Mouse (Mus musculus): ENCODE data around the gene Gfap. TPM values are rescaled to one million over a fixed set of nuclear protein-coding genes. Genes with fewer than 3 reads are reported as not detected.

Gene Gfap
- total and polyA plus RNA-seq, 3 experiments, result not detected

GRCm38 (mm10) chr11:102946265-102946991 is 45.7 kb upstream of the Gfap start, which contains the start of gene C1ql1:
Gene C1ql1 (minus strand): TSS chr11:102946688.
- H3K9ac ChIP-seq (ENCODE audit: insufficient read depth, low read depth), result no peak within 1 kb of the TSS
- H3K27ac ChIP-seq (ENCODE audit: insufficient read depth, low read depth), result no peak within 1 kb of the TSS
- DNase-seq (ENCODE audit: extremely low read depth), result no peak
- dilution Hi-C loops (cut with MboI; ENCODE audit: extremely low pct_ligation_motif_present, extremely low pct_unique_long_range_greater_than_20kb, low sequenced_read_pairs) (no loop called here), in situ Hi-C loops (cut with MboI; ENCODE audit: low pct_ligation_motif_present, low pct_unique_long_range_greater_than_20kb, low sequenced_read_pairs) (no loop called here)
- no peak within 1 kb of the TSS for H3K4me2 ChIP-seq (ENCODE audit: insufficient read depth, low read depth, poor library complexity, severe bottlenecking)
- no peaks in the 10 kb centered on the region for H3K36me3 ChIP-seq (replicated peaks in 1 of 2; ENCODE audit: control insufficient read depth in 1 of 2, insufficient read depth in 1 of 2, low read length in 1 of 2)
- H3K9me3 ChIP-seq (replicated peaks; ENCODE audit: low read length), result peaks cover 20% of the 10 kb centered on the region
- no peak for TF ChIP-seq NELFE (IDR thresholded peaks at IDR 0.05; ENCODE audit: low read depth, low read length)
- no peak for TF ChIP-seq MAX (IDR thresholded peaks at IDR 0.05; ENCODE audit: low read length)
- no peak for TF ChIP-seq ELF1 (IDR thresholded peaks at IDR 0.05; ENCODE audit: low read depth, low read length)
- no peak for TF ChIP-seq TCF12 (IDR thresholded peaks at IDR 0.05; ENCODE audit: low read depth, low read length)
- TF ChIP-seq EP300 (IDR thresholded peaks at IDR 0.05; ENCODE audit: low read length), result no peak
- no peak for TF ChIP-seq JUN (IDR thresholded peaks at IDR 0.05; ENCODE audit: insufficient read depth, low read depth, low read length)
- TF ChIP-seq E2F4 (IDR thresholded peaks at IDR 0.05; ENCODE audit: insufficient replicate concordance, low read depth, low read length), result no peak
- no peak for TF ChIP-seq RAD21 (IDR thresholded peaks at IDR 0.05; ENCODE audit: low read depth, low read length)
- H3K4me3 ChIP-seq (replicated peaks in 1 of 3; ENCODE audit: low read depth in 2 of 3, low read length in 2 of 3, poor library complexity in 1 of 3), result no peak within 1 kb of the TSS
- H3K79me2 ChIP-seq (replicated peaks; ENCODE audit: control insufficient read depth, extremely low read depth, insufficient read depth, poor library complexity, severe bottlenecking), result no peaks in the 10 kb centered on the region
- H3K27me3 ChIP-seq (replicated peaks), result peaks cover 79% of the 10 kb centered on the region
- peaks cover 2 to 8% of the 10 kb centered on the region in 2 experiments; a peak in 2 of 4 replicates for H3K4me1 ChIP-seq (ENCODE audit: control insufficient read depth in 1 of 2, insufficient read depth in 2 of 2)

DNA sequence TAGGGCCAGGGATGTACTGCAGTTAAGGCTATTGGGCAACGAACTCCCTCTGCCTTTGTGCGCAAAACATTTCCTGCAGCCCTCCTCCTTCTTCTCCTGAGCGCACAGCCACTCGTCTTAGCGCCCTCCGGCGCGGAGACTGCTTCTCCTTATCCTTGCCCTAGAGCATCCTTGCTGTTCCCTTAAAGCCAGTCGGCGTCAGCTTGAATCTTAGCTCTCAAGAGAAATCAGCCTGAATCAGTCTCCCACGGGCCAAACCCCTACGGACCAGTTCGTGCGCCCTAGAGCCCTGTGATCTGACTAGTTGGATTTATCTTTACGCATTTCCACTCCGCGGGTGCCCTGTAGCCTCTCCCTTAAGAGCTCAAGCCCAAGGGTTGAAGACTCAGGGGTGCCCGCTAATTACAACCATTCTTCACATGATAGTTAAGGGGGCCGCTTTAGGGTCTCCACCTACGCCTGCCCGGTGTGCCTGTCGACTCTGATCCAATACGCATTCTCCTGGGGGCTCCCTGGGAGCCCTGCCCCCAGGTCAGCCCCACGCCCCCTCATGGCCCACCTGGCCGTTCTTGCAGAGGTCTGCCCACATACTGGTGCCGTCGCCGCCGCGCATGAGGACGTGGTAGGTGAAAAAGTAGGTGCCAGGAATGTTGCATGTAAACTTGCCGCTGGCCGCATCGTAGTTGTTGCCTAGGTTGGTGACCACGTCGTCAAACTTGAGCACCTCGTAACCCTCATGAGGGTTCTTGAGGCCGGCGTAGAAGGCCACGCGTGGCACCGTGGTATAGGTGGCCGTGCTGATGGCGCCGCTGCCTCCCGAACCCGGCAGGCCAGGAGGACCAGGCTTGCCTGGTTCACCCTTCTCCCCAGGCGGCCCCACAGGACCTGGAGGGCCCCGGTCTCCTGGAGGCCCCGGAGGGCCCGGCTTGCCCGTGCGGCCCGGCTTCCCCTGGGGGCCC is 44.9 kb upstream of the Gfap start:
- H3K27me3 ChIP-seq (replicated peaks), result peaks cover 78% of the 10 kb centered on the region

More for the DNA sequence above, 44.9 kb upstream of the Gfap start:
- H3K36me3 ChIP-seq (replicated peaks in 1 of 2; ENCODE audit: control insufficient read depth in 1 of 2, insufficient read depth in 1 of 2, low read length in 1 of 2), result no peaks in the 10 kb centered on the region
- peaks cover 2 to 8% of the 10 kb centered on the region in 2 experiments; a peak in 2 of 4 replicates for H3K4me1 ChIP-seq (ENCODE audit: control insufficient read depth in 1 of 2, insufficient read depth in 2 of 2)
- no peak overlapping the region for H3K4me3 ChIP-seq (replicated peaks in 1 of 3; ENCODE audit: low read depth in 2 of 3, low read length in 2 of 3, poor library complexity in 1 of 3)
- H3K4me2 ChIP-seq (ENCODE audit: insufficient read depth, low read depth, poor library complexity, severe bottlenecking), result no peak overlapping the region
- peaks cover 20% of the 10 kb centered on the region for H3K9me3 ChIP-seq (replicated peaks; ENCODE audit: low read length)
- no peak for TF ChIP-seq E2F4 (IDR thresholded peaks at IDR 0.05; ENCODE audit: insufficient replicate concordance, low read depth, low read length)
- no peak for TF ChIP-seq CTCF (conservative IDR thresholded peaks at IDR 0.05 in 1 of 2, IDR thresholded peaks at IDR 0.05 in 1 of 2; ENCODE audit: low read depth in 2 of 2, low read length in 2 of 2)
- TF ChIP-seq CHD2 (IDR thresholded peaks at IDR 0.05; ENCODE audit: low read length), result no peak
- TF ChIP-seq MEF2A (IDR thresholded peaks at IDR 0.05; ENCODE audit: borderline replicate concordance, low read depth, low read length), result no peak
- TF ChIP-seq USF1 (IDR thresholded peaks at IDR 0.05; ENCODE audit: low read depth, low read length), result no peak
- no peak for TF ChIP-seq MAX (IDR thresholded peaks at IDR 0.05; ENCODE audit: low read length)
- no peak for TF ChIP-seq EP300 (IDR thresholded peaks at IDR 0.05; ENCODE audit: low read length)
- TF ChIP-seq HCFC1 (IDR thresholded peaks at IDR 0.05; ENCODE audit: low read depth, low read length), result no peak
- no peak for TF ChIP-seq ZC3H11A (IDR thresholded peaks at IDR 0.05; ENCODE audit: low read depth, low read length)
- TF ChIP-seq TBP (conservative IDR thresholded peaks at IDR 0.05; ENCODE audit: low read depth, low read length), result no peak
- TF ChIP-seq ZMIZ1 (IDR thresholded peaks at IDR 0.05; ENCODE audit: low read depth, low read length), result no peak
- TF ChIP-seq NRF1 (IDR thresholded peaks at IDR 0.05; ENCODE audit: low read depth, low read length), result no peak
- no peak for TF ChIP-seq POLR2A (IDR thresholded peaks at IDR 0.05; ENCODE audit: low read depth, low read length)
- no peak for TF ChIP-seq POLR2AphosphoS2 (IDR thresholded peaks at IDR 0.05; ENCODE audit: low read depth, low read length)
- no peak for TF ChIP-seq BHLHE40 (IDR thresholded peaks at IDR 0.05; ENCODE audit: low read depth, low read length)
- no peak for DNase-seq (ENCODE audit: extremely low read depth)
- in situ Hi-C loops (cut with MboI; ENCODE audit: low pct_ligation_motif_present, low pct_unique_long_range_greater_than_20kb, low sequenced_read_pairs), result no loop called here
- H3K27ac ChIP-seq (ENCODE audit: insufficient read depth, low read depth), result no peak overlapping the region
- dilution Hi-C loops (cut with MboI; ENCODE audit: extremely low pct_ligation_motif_present, extremely low pct_unique_long_range_greater_than_20kb, low sequenced_read_pairs), result no loop called here
- no peaks in the 10 kb centered on the region for H3K79me2 ChIP-seq (replicated peaks; ENCODE audit: control insufficient read depth, extremely low read depth, insufficient read depth, poor library complexity, severe bottlenecking)
- H3K9ac ChIP-seq (ENCODE audit: insufficient read depth, low read depth), result no peak overlapping the region

Data from CH12.LX (cell line).